ENCODE assay signal across 7 mouse cellular contexts in genomic region chr19:7495221-7496038, GRCm38 (mm10). TPM values are rescaled to one million over a fixed set of nuclear protein-coding genes. Genes with fewer than 3 reads are reported as not detected.
DNase-seq lines count a peak whose midpoint lies in the region; ATAC-seq and TF ChIP-seq lines count a peak whose summit lies in the region.

No protein-coding gene starts in this region.

- H3K4me1 ChIP-seq in megakaryocyte, embryonic 14.5 days: peaks cover 36% of the 10 kb centered on the region
- 0 out of 2 replicates have a peak, but pooled peaks cover 2% of the 10 kb centered on the region for H3K4me1 ChIP-seq in cortical plate, adult 2 months (ENCODE audit: control insufficient read depth, insufficient read depth, low read length)
- no peaks in the 10 kb centered on the region for H3K4me1 ChIP-seq in hindbrain, postnatal 0 days (ENCODE audit: insufficient read depth, low read length)

- H3K9me3 ChIP-seq in megakaryocyte, embryonic 14.5 days: no peaks in the 10 kb centered on the region
- no peaks in the 10 kb centered on the region for H3K9me3 ChIP-seq in hindbrain, postnatal 0 days (ENCODE audit: low read length)

- peak overlapping the region; percentile 69 for H3K4me2 ChIP-seq in hindbrain, postnatal 0 days (ENCODE audit: low read depth, low read length)
- H3K4me2 ChIP-seq in myocyte (ENCODE audit: low read depth): peak overlapping the region; percentile 59

- no peak for ATAC-seq in megakaryocyte, adult 5-6 weeks (ENCODE audit: poor library complexity, severe bottlenecking)
- no peak for ATAC-seq in hindbrain, postnatal 0 days
- ATAC-seq in frontal cortex, adult (ENCODE audit: low TSS enrichment): no peak

- H3ac ChIP-seq in myocyte (ENCODE audit: control insufficient read depth, insufficient read length): peak overlapping the region; percentile 77

- DNase-seq in hindbrain, postnatal 0 days (ENCODE audit: low spot score): no peak
- no peak for DNase-seq in layer of hippocampus, adult 9-11 months

- no peak for TF ChIP-seq CTCF in cortical plate, adult 2 months (IDR thresholded peaks at IDR 0.05; ENCODE audit: extremely low read depth, insufficient read depth, low read length)
- TF ChIP-seq CTCF in hindbrain, postnatal 0 days (IDR thresholded peaks at IDR 0.05; ENCODE audit: low read depth): no peak

- H3K27me3 ChIP-seq in megakaryocyte, embryonic 14.5 days (replicated peaks): no peaks in the 10 kb centered on the region
- H3K27me3 ChIP-seq in hindbrain, postnatal 0 days (ENCODE audit: insufficient read depth, low read length): no peaks in the 10 kb centered on the region
- no peaks in the 10 kb centered on the region for H3K27me3 ChIP-seq in myocyte (ENCODE audit: control insufficient read depth, insufficient read depth, insufficient read length)

- H3K9ac ChIP-seq in hindbrain, postnatal 0 days (replicated peaks; ENCODE audit: low read length): peak overlapping the region; percentile 87

- peaks cover 10% of the 10 kb centered on the region for H3K36me3 ChIP-seq in megakaryocyte, embryonic 14.5 days (replicated peaks; ENCODE audit: low read length)
- H3K36me3 ChIP-seq in hindbrain, postnatal 0 days (ENCODE audit: insufficient read depth, low read length): no peaks in the 10 kb centered on the region
- H3K36me3 ChIP-seq in myocyte (ENCODE audit: control insufficient read depth, insufficient read depth): no peaks in the 10 kb centered on the region

- peaks cover 46% of the 10 kb centered on the region for H3K79me2 ChIP-seq in myocyte (ENCODE audit: control insufficient read depth, insufficient read depth)

- peak overlapping the region; percentile 98 for H3K4me3 ChIP-seq in megakaryocyte, embryonic 14.5 days (replicated peaks)
- peak overlapping the region; percentile 55 for H3K4me3 ChIP-seq in cortical plate, adult 2 months (ENCODE audit: insufficient read depth, low read length)
- H3K4me3 ChIP-seq in hindbrain, postnatal 0 days (ENCODE audit: low read length): peak overlapping the region; percentile 79
- peak overlapping the region; percentile 83 for H3K4me3 ChIP-seq in myocyte

- TF ChIP-seq POLR2A in cortical plate, adult 2 months (IDR thresholded peaks at IDR 0.05; ENCODE audit: extremely low read depth, insufficient read depth, low read length): no peak
- TF ChIP-seq POLR2A in myocyte (IDR thresholded peaks at IDR 0.05; ENCODE audit: insufficient read length, low read depth): no peak

- WGBS in hindbrain, postnatal 0 days: 41% methylated on average over 14 of the region's 14 CpGs

- H3K27ac ChIP-seq in cortical plate, adult 2 months (ENCODE audit: insufficient read depth, low read length): peak overlapping the region; percentile 98; the same call in 1 of the 2 replicates
- H3K27ac ChIP-seq in hindbrain, postnatal 0 days: 0 out of 2 replicates have a peak overlapping the region, but pooled peaks have one; percentile 98

TF ChIP-seq in myocyte, 11 proteins besides CTCF, POLR2A, EP300 and RAD21:
- TF ChIP-seq E2F4 (IDR thresholded peaks at IDR 0.05; ENCODE audit: insufficient read depth) (no peak), CEBPB (IDR thresholded peaks at IDR 0.05; ENCODE audit: insufficient read depth, poor library complexity, severe bottlenecking) (0 out of 2 replicates have a peak, but pooled peaks have one; percentile 32), SRF (IDR thresholded peaks at IDR 0.05; ENCODE audit: control insufficient read depth, insufficient read length, low read depth) (no peak)

RNA-seq across cellular contexts. Expression of gene Atl3, which starts 1.6 kb away (rescaled TPM):
- polyA plus RNA-seq in megakaryocyte, embryonic 14.5 days (2012; ENCODE audit: insufficient read depth, low replicate concordance): 0.28 and 1.6 TPM in 2 replicates
- 31.3 and 34.7 TPM in 2 replicates for total RNA-seq in megakaryocyte, adult 5-6 weeks (2015)
- total RNA-seq in megakaryocyte, adult 5-6 weeks (2017): 42.8 and 45.8 TPM in 2 replicates
- 17.2 and 19.4 TPM in 2 replicates for polyA plus RNA-seq in cortical plate, adult 2 months (2012; rRNA removed)
- 7.2 and 11.1 TPM in 2 replicates for total RNA-seq in hindbrain, postnatal 0 days (2014; rRNA removed)
- 5.4 and 6.0 TPM in 2 replicates for polyA plus RNA-seq in hindbrain, postnatal 0 days (2015; fragmentation: Nextera tagmentation; extraction: Ambion mirVana)
- 14.4 TPM for polyA plus RNA-seq in myocyte (2012; fragmentation: generic; extraction: Trizol)

RNA-seq across cellular contexts. Expression of gene Rtn3, which starts 12.3 kb away (rescaled TPM):
- polyA plus RNA-seq in megakaryocyte, embryonic 14.5 days (2012; ENCODE audit: insufficient read depth, low replicate concordance): 30.0 and 59.9 TPM in 2 replicates
- total RNA-seq in megakaryocyte, adult 5-6 weeks (2015): 209 and 213 TPM in 2 replicates
- 75.3 and 90.5 TPM in 2 replicates for total RNA-seq in megakaryocyte, adult 5-6 weeks (2017)
- 810 and 857 TPM in 2 replicates for polyA plus RNA-seq in cortical plate, adult 2 months (2012; rRNA removed)
- total RNA-seq in hindbrain, postnatal 0 days (2014; rRNA removed): 366 and 402 TPM in 2 replicates
- polyA plus RNA-seq in hindbrain, postnatal 0 days (2015; fragmentation: Nextera tagmentation; extraction: Ambion mirVana): 672 and 704 TPM in 2 replicates
- polyA plus RNA-seq in myocyte (2012; fragmentation: generic; extraction: Trizol): 65.7 TPM

Comparison
In these comparisons a context has a peak if more than half of its experiments do, and no peak if none do; other contexts are left out.
1. RNA of gene Rtn3, which starts 12.3 kb away (polyA plus RNA-seq): 810 to 857 TPM in cortical plate, adult 2 months and 672 to 704 TPM in hindbrain, postnatal 0 days; 65.7 TPM in myocyte (single experiment) and 30.0 to 59.9 TPM in megakaryocyte, embryonic 14.5 days; every median in the first group is over 10 times any median in the second.
2. Peak in every context shown above with its lines, with median percentiles within 50 percentile points of each other: H3K4me3 ChIP-seq.